Mouse (Mus musculus) urinary bladder, adult 18-20 months (tissue): ENCODE results near the gene Tspan18.

ENCODE experiments used
- DNase-seq, 2 experiments: peaks; one replicate each; pipeline ENCODE4 v3.0.0; 2022; ENCODE audit warnings: low spot score in 2 of 2, mixed read lengths in 2 of 2

The Tspan18 gene

DNA sequence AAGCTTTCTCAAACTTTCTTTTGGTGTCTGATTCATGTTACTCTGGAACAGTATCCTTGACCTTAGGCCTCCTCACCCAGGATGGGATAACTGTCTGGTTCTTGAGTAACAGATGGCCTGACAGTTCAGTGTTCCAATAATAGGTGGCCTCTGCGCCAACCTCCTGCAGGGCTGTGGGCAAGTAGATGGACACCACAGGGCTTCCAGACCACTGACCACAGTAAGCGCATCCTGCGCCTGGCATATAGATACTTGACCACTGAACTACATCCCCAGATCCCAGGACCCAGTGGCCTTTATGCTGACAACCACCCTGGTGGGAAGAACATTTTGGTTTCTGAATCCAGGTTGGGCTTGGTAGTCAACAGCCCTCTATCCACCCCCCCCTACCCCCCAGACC, 114.7 kb downstream of the Tspan18 start:
- DNase-seq: no peak

GRCm38 (mm10) chr2:93218353-93218990, 115.8 kb downstream of the Tspan18 start:
- DNase-seq: no peak

- DNase-seq: peak; percentile 64 to 74
Measured at GRCm38 (mm10) chr2:93217015-93217414, 117.3 kb downstream of the Tspan18 start.

- DNase-seq: no peak
Measured at GRCm38 (mm10) chr2:93215790-93216189, 118.5 kb downstream of the Tspan18 start.

DNA sequence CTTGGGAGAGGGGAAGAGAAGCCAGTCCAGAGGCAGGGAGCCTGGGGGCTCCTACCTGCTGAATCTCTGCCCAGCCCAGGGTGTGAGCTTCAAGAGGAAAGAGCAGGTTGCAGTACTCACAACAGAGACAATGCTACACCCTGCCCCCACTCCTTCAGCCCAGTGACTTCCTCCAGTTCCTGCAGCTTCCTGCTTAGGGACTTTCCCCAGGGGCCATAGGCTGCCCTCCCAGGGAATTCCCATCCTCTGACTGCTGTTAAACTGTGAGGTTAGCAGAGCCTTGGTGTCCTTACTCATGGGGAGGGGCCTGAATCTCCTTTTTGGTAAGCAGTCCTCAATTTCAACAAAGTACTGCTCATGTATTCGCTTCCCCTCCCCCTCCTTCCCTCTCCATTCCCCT, 120.1 kb downstream of the Tspan18 start:
- DNase-seq: no peak

GRCm38 (mm10) chr2:93212865-93213264, 121.4 kb downstream of the Tspan18 start:
- no peak for DNase-seq

GRCm38 (mm10) chr2:93212386-93212785, 121.9 kb downstream of the Tspan18 start:
- no peak for DNase-seq

DNA sequence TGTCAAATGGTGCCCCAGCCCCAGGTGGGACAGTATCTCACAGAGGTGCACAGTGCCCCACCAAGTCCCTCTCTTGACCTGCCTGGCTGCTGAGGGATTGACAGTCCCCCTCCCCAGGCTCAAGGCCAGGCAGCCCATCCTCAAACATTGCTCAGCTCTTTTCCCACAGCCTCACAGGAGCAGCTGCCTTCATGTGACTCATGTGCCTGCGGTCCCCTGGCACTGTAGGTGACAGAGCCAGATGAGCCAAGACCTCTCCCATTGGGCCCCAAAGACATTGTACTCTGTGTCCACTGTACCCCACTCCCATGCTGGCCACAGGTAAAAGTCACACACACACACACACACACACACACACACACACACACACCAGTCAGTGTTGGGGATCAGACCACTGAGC, 128.2 kb downstream of the Tspan18 start:
- no peak for DNase-seq

- no peak for DNase-seq
Measured at GRCm38 (mm10) chr2:93204571-93204970, 129.7 kb downstream of the Tspan18 start.

GRCm38 (mm10) chr2:93203682-93204081, 130.6 kb downstream of the Tspan18 start:
- DNase-seq: no peak

DNA sequence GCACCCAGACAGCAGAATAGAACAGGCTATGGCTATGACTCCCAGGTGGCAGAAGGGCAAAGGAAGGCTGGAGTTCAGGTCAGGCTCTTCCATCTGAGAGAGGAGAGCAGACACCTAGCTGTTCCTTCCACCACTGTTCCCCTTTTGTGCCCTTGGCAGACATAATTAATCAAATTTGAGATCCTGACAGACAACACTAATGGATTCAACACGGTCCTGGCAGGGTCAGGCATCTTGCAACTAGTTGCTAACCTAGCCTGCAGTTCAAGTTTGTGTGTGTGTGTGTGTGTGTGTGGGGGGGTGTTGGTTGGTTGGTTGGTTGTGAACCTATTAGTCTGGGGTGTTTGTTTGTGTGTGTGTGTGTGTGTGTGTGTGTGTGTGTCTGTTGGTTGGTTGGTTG, 131.5 kb downstream of the Tspan18 start:
- DNase-seq: no peak

DNA sequence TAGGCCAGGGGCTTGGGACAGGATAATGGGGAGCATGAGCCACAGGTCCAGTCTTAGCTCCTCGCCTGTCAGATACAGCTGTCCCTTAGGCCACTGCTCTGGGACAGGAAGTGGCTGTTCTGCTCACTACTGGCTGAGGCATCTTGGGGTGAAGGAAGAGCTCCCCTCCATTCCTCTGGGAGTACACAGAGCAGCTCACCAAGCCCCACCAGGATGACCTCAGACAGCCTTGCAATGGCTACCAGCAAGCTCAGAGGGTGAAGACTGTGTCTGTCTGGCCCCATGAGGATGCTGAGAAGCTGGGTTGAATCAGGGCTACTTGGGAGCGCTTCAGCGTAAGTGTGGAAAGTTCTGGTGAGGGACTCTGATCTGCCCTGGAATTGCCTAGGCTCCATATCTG, 132.3 kb downstream of the Tspan18 start:
- no peak for DNase-seq

DNA sequence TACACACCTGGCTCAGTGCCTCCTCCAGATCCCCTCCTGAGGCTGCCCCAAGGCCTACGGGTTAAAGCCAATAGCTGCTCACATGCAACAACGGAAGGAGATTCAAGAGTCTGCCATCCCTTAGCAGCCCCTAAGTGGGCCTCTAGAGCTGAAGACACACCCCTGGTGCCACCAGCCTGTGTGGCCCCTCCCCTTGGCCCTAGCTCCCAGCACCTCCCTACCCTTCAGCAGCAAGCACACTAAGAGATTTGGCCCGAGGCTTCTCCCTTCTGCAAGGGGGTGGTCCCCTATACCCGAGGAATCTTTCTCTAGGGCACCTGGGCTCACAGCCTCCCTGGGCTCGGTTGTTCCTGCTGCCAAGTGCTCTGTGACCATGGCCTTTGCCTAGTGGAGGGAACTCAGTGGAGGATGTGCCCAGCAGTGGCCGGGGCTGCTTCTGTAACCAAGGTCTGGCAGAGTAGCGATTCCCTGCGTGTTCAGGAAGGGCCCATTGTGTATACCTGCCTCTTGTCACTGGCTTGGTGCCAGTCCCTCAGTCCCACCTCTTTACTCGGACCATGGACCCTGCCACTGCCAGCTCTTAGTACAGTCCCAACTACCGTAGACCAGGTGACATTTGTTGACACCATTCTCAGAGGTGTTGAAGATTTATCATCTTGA, 133.5 kb downstream of the Tspan18 start:
- DNase-seq: no peak

GRCm38 (mm10) chr2:93199531-93199974, 134.8 kb downstream of the Tspan18 start:
- DNase-seq: no peak

DNA sequence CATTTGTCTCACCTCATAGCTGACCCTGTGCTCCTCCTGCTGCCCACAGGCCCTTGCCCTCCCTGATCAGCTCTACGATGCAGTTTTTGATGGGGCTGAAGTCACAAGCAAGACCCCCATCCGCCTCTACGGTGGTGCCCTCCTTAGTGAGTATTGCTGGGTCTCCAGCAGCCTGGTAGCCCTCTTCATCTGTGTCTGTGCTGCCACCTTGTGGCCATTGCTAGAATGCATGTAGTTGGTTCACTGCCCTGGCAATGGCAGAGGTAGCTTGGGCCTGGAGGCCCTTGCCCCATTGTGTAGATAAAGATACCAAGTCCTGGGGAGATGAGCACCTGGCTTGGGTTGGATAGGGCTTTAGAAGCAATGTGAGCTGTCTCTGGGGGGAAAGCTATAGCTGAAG, 135.5 kb downstream of the Tspan18 start:
- DNase-seq: peak; percentile 74 to 92

GRCm38 (mm10) chr2:93193806-93194205, 140.5 kb downstream of the Tspan18 start:
- DNase-seq: no peak

GRCm38 (mm10) chr2:93192671-93193080, 141.6 kb downstream of the Tspan18 start:
- no peak for DNase-seq

- no peak for DNase-seq
Measured at GRCm38 (mm10) chr2:93192182-93192560, 142.1 kb downstream of the Tspan18 start.

- no peak for DNase-seq
Measured at GRCm38 (mm10) chr2:93191488-93192181, 142.7 kb downstream of the Tspan18 start.

DNA sequence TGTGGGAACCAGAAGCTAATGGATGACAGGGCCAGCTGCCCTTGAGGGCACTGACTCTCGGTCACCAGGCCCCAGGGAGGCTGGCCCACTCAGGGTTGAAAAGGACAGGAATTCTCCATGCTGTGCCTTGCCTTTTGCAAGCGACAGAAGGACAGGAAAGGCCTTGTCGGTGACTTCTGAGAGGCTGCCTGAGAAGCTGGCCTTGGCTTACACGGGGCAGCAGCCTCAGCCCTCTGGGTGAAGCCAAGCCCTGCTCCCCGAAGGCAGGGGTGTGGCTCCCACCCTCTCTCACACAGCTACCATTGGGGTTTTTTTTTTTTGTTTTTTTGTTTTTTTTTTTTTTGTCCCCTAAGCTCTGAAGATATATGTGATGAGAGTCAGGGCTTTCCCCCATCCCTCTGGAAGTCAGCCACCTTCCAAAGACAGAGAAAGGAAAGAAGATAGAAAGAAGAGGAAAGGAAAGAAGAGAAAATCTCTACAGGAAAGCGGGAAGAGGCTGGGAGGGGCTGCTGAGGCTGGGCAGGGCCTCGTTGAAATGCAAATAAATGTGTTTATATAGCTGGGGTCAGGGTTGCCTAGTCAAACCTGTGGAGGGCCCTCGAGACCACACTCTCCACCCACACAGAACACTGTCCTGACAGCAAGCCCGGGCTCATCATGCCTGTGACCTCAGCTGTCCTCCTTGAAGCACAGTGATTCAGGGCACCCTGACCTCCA, 143.4 kb downstream of the Tspan18 start:
- DNase-seq: no peak

DNA sequence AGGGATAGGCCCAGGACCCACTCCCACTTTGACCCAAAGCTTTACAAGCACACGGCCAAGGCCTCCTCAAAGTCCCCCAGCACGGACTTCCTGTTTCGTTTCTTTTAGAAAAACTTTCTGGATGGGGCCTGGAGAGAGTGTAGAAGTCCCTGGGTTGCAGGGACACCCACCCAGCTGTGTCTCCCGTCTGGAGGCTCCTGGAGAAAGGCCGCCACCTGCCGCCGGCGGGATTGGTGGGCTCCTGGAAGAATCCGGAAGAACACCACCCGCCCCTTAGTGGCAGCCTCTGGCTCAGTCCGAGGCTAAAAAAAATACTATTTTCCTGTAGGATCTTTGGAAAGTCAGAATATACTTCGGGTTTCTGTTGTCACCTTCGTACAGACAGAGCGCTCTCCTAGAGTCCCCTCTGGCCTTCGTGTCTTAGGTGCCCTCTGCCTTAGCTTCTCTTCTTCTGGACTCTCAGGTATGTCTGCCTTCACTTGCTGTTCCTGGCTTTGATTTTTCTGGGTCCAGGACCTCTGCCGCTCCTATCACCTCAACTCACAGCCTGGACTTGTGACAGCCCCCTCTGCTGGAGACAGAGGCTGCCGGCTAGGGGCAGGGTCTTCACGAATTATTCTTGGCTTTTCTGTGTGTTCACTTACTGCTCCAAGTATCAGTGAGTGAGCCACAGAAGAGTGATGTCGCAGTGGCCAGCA, 145.4 kb downstream of the Tspan18 start:
- DNase-seq: no peak
